Mouse (Mus musculus) bone marrow macrophage, adult 2 months (primary cell): ENCODE measurements around the gene Trim2. TPM values are rescaled to one million over a fixed set of nuclear protein-coding genes. Genes with fewer than 3 reads are reported as not detected.

ENCODE experiments used
- H3K27ac ChIP-seq: 2 replicates; pipeline ENCODE4 v1.5.1; 2012; ENCODE audit warnings: low read depth, low read length; ENCODE audit not compliant: insufficient read depth
- H3K4me1 ChIP-seq: 2 replicates; pipeline ENCODE4 v1.6.1; 2012; ENCODE audit warnings: low read length; ENCODE audit not compliant: control insufficient read depth, insufficient read depth
- H3K4me3 ChIP-seq: 2 replicates; pipeline ENCODE4 v1.5.1; 2012; ENCODE audit warnings: mild to moderate bottlenecking, low read length, moderate library complexity; ENCODE audit not compliant: insufficient read depth
- CTCF ChIP-seq: IDR thresholded peaks from 2 replicates; pipeline ENCODE4 v1.5.1; 2012; ENCODE audit warnings: low read depth, mild to moderate bottlenecking, low read length, moderate library complexity
- POLR2A ChIP-seq: IDR thresholded peaks from 2 replicates; pipeline ENCODE4 v1.6.1; 2012; ENCODE audit warnings: mild to moderate bottlenecking, low read depth, low read length, borderline replicate concordance
- polyA plus RNA-seq: library from polyadenylated mRNA; stranded (reverse); fragments of >200 nt; gene quantifications from 2 replicates; pipeline ENCODE4 v1.2.4, GENCODE M21; 2012; ENCODE audit not compliant: missing spikeins, insufficient read depth, insufficient read length

Trim2 gene
- polyA plus RNA-seq, 1 experiment = 2.0 TPM

DNA sequence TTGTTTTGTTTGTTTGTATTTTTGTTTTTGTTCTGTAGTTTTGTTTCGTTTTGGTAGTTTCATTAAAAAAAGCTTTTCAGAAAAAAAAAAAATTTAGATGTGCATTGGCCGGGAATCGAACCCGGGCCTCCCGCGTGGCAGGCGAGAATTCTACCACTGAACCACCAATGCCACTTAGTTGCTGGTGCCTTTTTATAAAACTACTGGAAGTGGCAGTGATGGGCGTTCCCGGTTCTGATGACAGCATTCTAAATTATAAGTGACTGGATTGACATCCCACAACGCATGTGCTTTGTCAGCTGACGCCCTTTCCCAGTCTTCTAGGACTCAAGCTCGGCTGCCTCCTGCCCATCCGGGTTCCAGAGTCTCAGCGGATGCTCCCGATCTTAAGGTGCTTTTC, 77.8 kb downstream of the Trim2 start:
- TF ChIP-seq CTCF (no peak), POLR2A (no peak)
- Histone ChIP-seq H3K27ac (0 out of 2 replicates have a peak overlapping the region, but pooled peaks have one; percentile 8), H3K4me3 (peak overlapping the region; percentile 80), H3K4me1 (peaks cover 13% of the 10 kb centered on the region)

DNA sequence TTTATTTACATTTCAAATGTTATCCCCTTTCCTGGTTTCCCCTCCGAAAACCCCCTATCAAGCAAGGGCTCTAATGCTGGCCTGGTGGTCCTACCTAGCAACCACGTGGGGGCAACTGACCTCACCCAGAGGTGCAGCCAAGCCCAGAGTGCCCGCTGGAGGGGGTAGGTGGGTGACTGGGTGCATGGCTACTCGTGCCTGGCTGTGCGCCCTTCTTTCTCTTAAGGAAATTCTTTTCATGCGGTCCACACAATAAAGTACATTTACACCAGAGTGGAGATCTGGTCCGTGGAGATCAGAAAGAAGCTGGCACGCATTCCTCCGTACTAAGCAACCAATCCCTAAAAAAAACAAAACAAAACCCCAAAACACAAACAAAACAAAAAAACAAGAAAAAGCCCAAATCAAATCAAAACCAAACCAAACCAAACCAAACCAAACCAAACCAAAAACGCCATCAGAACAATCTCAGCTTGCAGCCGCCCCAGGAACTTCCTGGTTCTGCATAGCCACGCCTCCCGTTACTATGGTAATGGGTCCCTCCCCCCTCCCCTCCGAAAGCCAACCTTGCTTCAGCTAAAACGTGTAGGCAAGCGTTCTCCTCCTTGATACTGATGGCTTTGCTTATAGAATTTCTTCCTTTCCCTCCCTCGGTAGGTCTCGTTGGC, 78.3 kb downstream of the Trim2 start:
- peaks cover 13% of the 10 kb centered on the region for H3K4me1 ChIP-seq
- peak overlapping the region; percentile 80 for H3K4me3 ChIP-seq
- H3K27ac ChIP-seq = peak overlapping the region; percentile 45
- TF ChIP-seq POLR2A = no peak

GRCm38 (mm10) chr3:84227628-84228027, 79.0 kb downstream of the Trim2 start:
- Histone ChIP-seq H3K4me3 (no peak overlapping the region), H3K4me1 (peaks cover 13% of the 10 kb centered on the region), H3K27ac (no peak overlapping the region)
- TF ChIP-seq CTCF = no peak

- no peak overlapping the region for H3K4me3 ChIP-seq
- TF ChIP-seq POLR2A = no peak
- peaks cover 6% of the 10 kb centered on the region for H3K4me1 ChIP-seq
- no peak overlapping the region for H3K27ac ChIP-seq
These were observed 81.7 kb downstream of the Trim2 start for GRCm38 (mm10) chr3:84224982-84225381.

DNA sequence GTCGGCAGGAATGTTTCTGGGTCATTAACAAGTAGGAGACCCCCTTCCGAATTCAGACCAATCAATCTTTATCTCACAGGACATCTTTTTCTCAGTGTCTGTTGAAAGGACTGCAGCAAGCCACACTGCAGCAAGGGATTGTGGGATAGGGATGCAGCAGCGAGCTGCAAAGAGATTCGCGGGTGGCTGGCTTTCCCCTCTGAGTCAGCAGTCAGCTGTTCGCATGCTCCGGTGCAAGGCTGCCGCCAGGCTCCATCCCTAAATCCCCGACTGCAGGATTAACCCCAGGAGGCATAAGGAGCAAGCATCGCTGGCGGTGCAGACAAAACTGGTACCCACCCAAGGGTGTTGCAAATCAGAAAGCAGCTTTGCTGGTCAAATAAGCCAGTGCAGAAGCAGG, 85.9 kb downstream of the Trim2 start:
- peak overlapping the region; percentile 59 for H3K4me3 ChIP-seq
- H3K4me1 ChIP-seq = peaks cover 5% of the 10 kb centered on the region
- TF ChIP-seq CTCF (no peak), POLR2A (no peak)
- no peak overlapping the region for H3K27ac ChIP-seq

DNA sequence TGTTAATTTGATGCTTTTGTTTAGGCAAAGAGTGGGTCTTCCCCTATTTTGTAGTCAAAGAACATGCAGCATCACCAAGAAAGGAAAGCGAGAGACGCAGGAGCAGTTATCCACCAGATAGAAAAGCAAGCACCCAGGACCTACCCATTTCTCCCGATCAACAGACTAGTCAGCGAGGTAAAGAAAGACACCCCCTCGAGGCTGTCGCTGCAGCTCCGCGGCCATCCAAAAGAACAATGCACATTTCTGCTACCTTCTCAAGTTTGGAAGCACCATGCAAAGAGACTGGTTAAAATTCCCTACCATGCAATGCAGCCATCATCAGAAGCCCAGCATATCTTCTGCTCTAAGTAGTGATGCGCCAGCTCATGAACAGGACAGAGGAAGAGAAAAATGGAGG, 86.4 kb downstream of the Trim2 start:
- Histone ChIP-seq H3K4me1 (peaks cover 5% of the 10 kb centered on the region), H3K4me3 (peak overlapping the region; percentile 59), H3K27ac (no peak overlapping the region)
- no peak for TF ChIP-seq CTCF
- TF ChIP-seq POLR2A = no peak

DNA sequence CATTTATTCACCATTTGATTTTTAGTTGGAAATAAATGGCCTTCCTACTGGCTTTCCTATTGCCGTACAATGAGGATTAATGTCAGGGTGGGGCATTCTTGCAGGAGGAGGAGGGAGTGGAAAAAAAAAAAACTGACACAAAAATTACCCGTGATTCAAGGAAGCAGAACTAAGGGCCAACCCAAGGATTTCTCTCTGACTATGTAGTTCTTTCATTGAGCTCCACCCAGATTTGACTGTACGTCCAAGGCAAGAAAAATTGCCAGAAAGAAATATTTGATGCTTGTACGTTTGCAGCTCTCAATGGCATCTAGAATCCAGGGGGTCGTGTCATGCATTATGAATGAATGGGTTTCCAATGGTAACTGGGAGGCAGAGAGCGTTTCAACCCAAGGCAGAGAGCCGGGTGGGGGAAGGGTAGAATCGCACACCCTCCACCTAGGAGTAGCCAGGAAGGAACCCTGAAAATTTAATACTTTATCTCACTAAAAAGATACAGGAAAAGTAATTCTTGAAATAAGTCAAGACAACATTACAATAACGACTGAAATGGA, 86.9 kb downstream of the Trim2 start:
- Histone ChIP-seq H3K27ac (no peak overlapping the region), H3K4me3 (peak overlapping the region; percentile 59; the same call in 1 of the 2 replicates), H3K4me1 (peaks cover 5% of the 10 kb centered on the region)
- TF ChIP-seq POLR2A = no peak
- TF ChIP-seq CTCF = no peak

DNA sequence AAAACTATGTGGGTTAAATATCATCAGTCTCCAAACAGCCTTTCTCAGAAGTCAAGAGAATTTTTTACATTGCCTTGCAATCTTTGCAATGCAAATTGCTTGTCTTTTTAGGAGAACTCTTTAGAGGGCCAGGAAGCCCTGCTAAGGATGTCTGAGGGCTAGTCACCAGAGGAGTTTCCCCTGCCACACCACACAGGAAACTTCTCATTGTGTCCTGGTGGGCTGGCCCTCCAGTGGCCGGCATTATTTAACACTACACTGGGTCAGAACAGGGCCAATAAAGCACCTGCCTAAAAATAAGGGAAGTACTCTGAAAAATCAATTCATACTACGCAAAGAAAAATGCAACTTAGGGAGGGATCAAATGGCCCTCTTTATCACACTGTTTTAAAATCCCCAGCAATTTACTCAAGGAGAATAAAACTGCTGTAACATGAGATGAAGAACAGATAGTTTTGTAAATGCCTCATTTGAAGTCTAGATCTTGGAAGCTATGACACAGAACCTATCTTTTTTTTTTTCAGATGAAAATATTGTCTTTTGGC, 87.4 kb downstream of the Trim2 start:
- no peak overlapping the region for H3K27ac ChIP-seq
- no peak overlapping the region for H3K4me3 ChIP-seq
- no peak for TF ChIP-seq CTCF
- no peak for TF ChIP-seq POLR2A
- H3K4me1 ChIP-seq = peaks cover 5% of the 10 kb centered on the region

- TF ChIP-seq CTCF = no peak
- Histone ChIP-seq H3K4me1 (peaks cover 5% of the 10 kb centered on the region), H3K27ac (no peak overlapping the region), H3K4me3 (no peak overlapping the region)
These were observed 88.2 kb downstream of the Trim2 start for GRCm38 (mm10) chr3:84218498-84218897.

DNA sequence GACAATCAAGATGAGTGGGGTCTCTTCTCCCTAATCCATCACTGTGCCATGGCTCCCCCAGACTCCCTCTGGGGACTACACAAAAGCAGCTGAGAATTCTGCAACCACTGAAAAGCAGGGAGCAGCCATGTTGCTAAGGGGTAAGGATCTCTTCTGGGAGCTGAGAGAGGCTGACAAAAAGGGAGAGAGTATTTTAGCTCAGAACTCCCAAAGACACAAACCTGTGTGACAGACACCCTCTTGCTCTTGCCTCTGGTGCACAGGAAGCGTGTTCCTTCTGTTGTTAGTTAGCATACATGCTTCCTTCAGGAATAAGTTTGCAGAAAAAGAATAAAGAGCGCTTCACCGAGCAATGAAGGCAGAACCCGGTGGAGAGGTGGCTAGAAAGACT, 88.7 kb downstream of the Trim2 start:
- Histone ChIP-seq H3K4me3 (no peak overlapping the region), H3K27ac (no peak overlapping the region), H3K4me1 (peaks cover 5% of the 10 kb centered on the region)
- TF ChIP-seq CTCF (no peak), POLR2A (no peak)
